Mouse (Mus musculus): ENCODE measurements around the gene Nlrp4e. TPM values are rescaled to one million over a fixed set of nuclear protein-coding genes. Genes with fewer than 3 reads are reported as not detected.
"Not testable (repeated sequence)": the region's sequence is repeated elsewhere in the genome, so short reads cannot be mapped to it uniquely, and the experiment has no call there.

The Nlrp4e gene
- not detected in 2 replicates for polyA plus RNA-seq (2016; fragmentation: Nextera tagmentation; extraction: Ambion mirVana)

GRCm38 (mm10) chr7:23300892-23301291 lies at the start of gene Nlrp4e:
Gene Nlrp4e (plus strand): TSS chr7:23301192.
- H3K4me3 ChIP-seq; H3K27me3 ChIP-seq (ENCODE audit: insufficient read depth, poor library complexity, severe bottlenecking); H3K4me1 ChIP-seq; H3K27ac ChIP-seq; DNase-seq (ENCODE audit: low spot score); H3K36me3 ChIP-seq; H3K9me3 ChIP-seq: not testable (repeated sequence)
- WGBS = 80% methylated on average over 3 of the region's 3 CpGs

- H3K4me1 ChIP-seq; H3K27me3 ChIP-seq (ENCODE audit: insufficient read depth, poor library complexity, severe bottlenecking); H3K9me3 ChIP-seq; H3K36me3 ChIP-seq; H3K4me3 ChIP-seq; H3K27ac ChIP-seq; DNase-seq (ENCODE audit: low spot score): not testable (repeated sequence)
- no CpG with 5 or more reads among the region's 2 CpGs for WGBS
Observed at GRCm38 (mm10) chr7:23251582-23251981, 49.4 kb upstream of the Nlrp4e start, which contains the start of gene Vmn1r166. Gene Vmn1r166 (minus strand): TSS chr7:23251682.

GRCm38 (mm10) chr7:23278800-23279199 lies 22.2 kb upstream of the Nlrp4e start, which contains the start of gene Gm6902:
Gene Gm6902 (minus strand): TSS chr7:23278900.
- H3K9me3 ChIP-seq; H3K36me3 ChIP-seq; H3K4me3 ChIP-seq; H3K27me3 ChIP-seq (ENCODE audit: insufficient read depth, poor library complexity, severe bottlenecking); H3K4me1 ChIP-seq; H3K27ac ChIP-seq; DNase-seq (ENCODE audit: low spot score): not testable (repeated sequence)
- no CpG with 5 or more reads among the region's 2 CpGs for WGBS

GRCm38 (mm10) chr7:23358311-23358710 lies 57.3 kb downstream of the Nlrp4e start:
- H3K36me3 ChIP-seq; H3K4me1 ChIP-seq; H3K4me3 ChIP-seq; H3K27me3 ChIP-seq (ENCODE audit: insufficient read depth, poor library complexity, severe bottlenecking); DNase-seq (ENCODE audit: low spot score); H3K27ac ChIP-seq: not testable (repeated sequence)
- H3K9me3 ChIP-seq = peaks cover 31% of the 10 kb centered on the region
- 91% methylated on average over 13 of the region's 13 CpGs for WGBS

GRCm38 (mm10) chr7:23385589-23385988 lies 84.6 kb downstream of the Nlrp4e start, which contains the start of gene Nlrp5:
Gene Nlrp5 (plus strand): TSS chr7:23385889.
- H3K4me1 ChIP-seq = no peaks in the 10 kb centered on the region
- H3K4me3 ChIP-seq = no peak within 1 kb of the TSS
- H3K27ac ChIP-seq = no peak within 1 kb of the TSS
- no peaks in the 10 kb centered on the region for H3K27me3 ChIP-seq (ENCODE audit: insufficient read depth, poor library complexity, severe bottlenecking)
- H3K9me3 ChIP-seq = peaks cover 14% of the 10 kb centered on the region; the same call in 1 of the 2 replicates
- no peaks in the 10 kb centered on the region for H3K36me3 ChIP-seq
- 63% methylated on average over 10 of the region's 10 CpGs for WGBS
- no peak for DNase-seq (ENCODE audit: low spot score)

Small RNA genes within 50 kb of the gene (microRNA-seq; reads per million reads assigned to microRNA genes)
- not detected for gene Gm25196

Other genes with a start within 250 kb of the Nlrp4e start
- not detected in 2 replicates for gene Vmn1r163, start 245.7 kb upstream of the Nlrp4e start, polyA plus RNA-seq (2016; fragmentation: Nextera tagmentation; extraction: Ambion mirVana)
- not detected in 2 replicates for gene Gm8720, start 233.7 kb upstream of the Nlrp4e start, polyA plus RNA-seq (2016; fragmentation: Nextera tagmentation; extraction: Ambion mirVana)
- gene Gm10662, start 156.7 kb upstream of the Nlrp4e start, polyA plus RNA-seq (2016; fragmentation: Nextera tagmentation; extraction: Ambion mirVana) = not detected in 2 replicates
- gene Vmn1r165, start 83.9 kb upstream of the Nlrp4e start, polyA plus RNA-seq (2016; fragmentation: Nextera tagmentation; extraction: Ambion mirVana) = not detected in 2 replicates
- not detected in 2 replicates for gene Vmn1r166, start 49.5 kb upstream of the Nlrp4e start, polyA plus RNA-seq (2016; fragmentation: Nextera tagmentation; extraction: Ambion mirVana)
- gene Gm6902, start 22.3 kb upstream of the Nlrp4e start, polyA plus RNA-seq (2016; fragmentation: Nextera tagmentation; extraction: Ambion mirVana) = not detected in 2 replicates
- gene Nlrp5, start 84.7 kb downstream of the Nlrp4e start, polyA plus RNA-seq (2016; fragmentation: Nextera tagmentation; extraction: Ambion mirVana) = not detected in 2 replicates
- not detected in 2 replicates for gene Vmn1r167, start 206.0 kb downstream of the Nlrp4e start, polyA plus RNA-seq (2016; fragmentation: Nextera tagmentation; extraction: Ambion mirVana)
- gene Vmn1r168, start 238.5 kb downstream of the Nlrp4e start, polyA plus RNA-seq (2016; fragmentation: Nextera tagmentation; extraction: Ambion mirVana) = not detected in 2 replicates

Measured in heart, embryonic 10.5 days (tissue).